ENCODE assay signal across 21 mouse cellular contexts in genomic region chr12:79798488-79798887, GRCm38 (mm10).
DNase-seq lines count a peak whose midpoint lies in the region; ATAC-seq and TF ChIP-seq lines count a peak whose summit lies in the region.
"Had no signal": no experiment of that assay in that cellular context is flagged by ENCODE, and none has a peak within 500 bp of the region (broad histone marks: within the 10 kb centered on the region; RNA-seq: fewer than 3 reads in every experiment).

No protein-coding gene starts in this region.

- H3K4me3 ChIP-seq in midbrain, embryonic 10.5 days = no peak overlapping the region
- H3K4me3 ChIP-seq in midbrain, embryonic 14.5 days (replicated peaks; ENCODE audit: low read depth, low read length) = no peak overlapping the region
- H3K4me3 ChIP-seq in liver, embryonic 13.5 days (replicated peaks) = no peak overlapping the region
- no peak overlapping the region for H3K4me3 ChIP-seq in liver, postnatal 0 days (ENCODE audit: low read depth, low read length)
- H3K4me3 ChIP-seq: embryonic facial prominence, embryonic 12.5 days; forebrain, embryonic 12.5 days; heart, adult 2 months; heart, embryonic 15.5 days; hindbrain, embryonic 15.5 days had no signal

- intact Hi-C loops in left cerebral cortex, postnatal 36 days (cut with DNase I) = no loop called here

- no peak overlapping the region for H3K4me2 ChIP-seq in midbrain, embryonic 14.5 days (ENCODE audit: low read length)
- H3K4me2 ChIP-seq in liver, embryonic 13.5 days = no peak overlapping the region
- no peak overlapping the region for H3K4me2 ChIP-seq in liver, postnatal 0 days (ENCODE audit: low read depth, low read length)
- H3K4me2 ChIP-seq: embryonic facial prominence, embryonic 12.5 days; forebrain, embryonic 12.5 days; heart, embryonic 11.5 days; heart, embryonic 15.5 days; hindbrain, embryonic 15.5 days had no signal

- H3K9ac ChIP-seq in midbrain, embryonic 14.5 days (replicated peaks; ENCODE audit: low read length) = no peak overlapping the region
- H3K9ac ChIP-seq in liver, embryonic 13.5 days = no peak overlapping the region
- no peak overlapping the region for H3K9ac ChIP-seq in liver, postnatal 0 days (replicated peaks)
- H3K9ac ChIP-seq: embryonic facial prominence, embryonic 12.5 days; forebrain, embryonic 12.5 days; forebrain, postnatal 0 days; heart, embryonic 15.5 days; hindbrain, embryonic 15.5 days had no signal

- WGBS in midbrain, embryonic 10.5 days = 90% methylated on average over 3 of the region's 3 CpGs
- 86% methylated on average over 3 of the region's 3 CpGs for WGBS in midbrain, embryonic 14.5 days
- WGBS in liver, embryonic 13.5 days (ENCODE audit: insufficient replicate concordance) = 73% methylated on average over 3 of the region's 3 CpGs
- 76% methylated on average over 3 of the region's 3 CpGs for WGBS in liver, postnatal 0 days (ENCODE audit: insufficient replicate concordance)

- peak overlapping the region; percentile 23; the same call in 1 of the 2 replicates for H3K27ac ChIP-seq in midbrain, embryonic 10.5 days (replicated peaks)
- no peak overlapping the region for H3K27ac ChIP-seq in midbrain, embryonic 14.5 days (replicated peaks; ENCODE audit: low read depth, low read length)
- peak overlapping the region; percentile 72 for H3K27ac ChIP-seq in liver, embryonic 13.5 days
- H3K27ac ChIP-seq in liver, postnatal 0 days (ENCODE audit: low read depth) = peak overlapping the region; percentile 82
- H3K27ac ChIP-seq: embryonic facial prominence, embryonic 12.5 days; forebrain, embryonic 12.5 days; heart, adult 2 months; heart, embryonic 15.5 days; hindbrain, embryonic 15.5 days had no signal

- ATAC-seq in midbrain, embryonic 14.5 days (ENCODE audit: low FRiP score, low TSS enrichment) = no peak
- ATAC-seq in liver, embryonic 13.5 days (ENCODE audit: low read depth) = no peak
- peak; percentile 54; the same call in 1 of the 2 replicates for ATAC-seq in liver, postnatal 0 days
- ATAC-seq: forebrain, postnatal 0 days had no signal

- no peak for DNase-seq in midbrain, embryonic 10.5 days (ENCODE audit: low spot score)
- no peak for DNase-seq in midbrain, embryonic 14.5 days
- peak; percentile 31 for DNase-seq in induced T-regulatory cell, adult 2 months (ENCODE audit: low read depth)
- no peak for DNase-seq in liver, embryonic 13.5 days
- no peak for DNase-seq in liver, postnatal 0 days
- no peak for DNase-seq in left cerebral cortex, postnatal 36 days (ENCODE audit: low spot score in 2 of 2)
- no peak for DNase-seq in kidney, postnatal 10 days
- DNase-seq in right cerebral cortex, postnatal 36 days (ENCODE audit: low spot score in 2 of 2) = no peak
- DNase-seq: adrenal gland, postnatal 25 days; cerebellum, adult 2 months; cerebellum, postnatal 10 days; embryo, embryonic 11 days; forebrain, postnatal 0 days; gastrocnemius, postnatal 14 days; heart, adult 2 months; heart, postnatal 14 days had no signal

- no peak for TF ChIP-seq EP300 in liver, postnatal 0 days (IDR thresholded peaks at IDR 0.05; ENCODE audit: low read depth)

- no peak for TF ChIP-seq CTCF in liver, postnatal 0 days (IDR thresholded peaks at IDR 0.05; ENCODE audit: low read depth)

- no peaks in the 10 kb centered on the region for H3K36me3 ChIP-seq in midbrain, embryonic 10.5 days
- no peaks in the 10 kb centered on the region for H3K36me3 ChIP-seq in midbrain, embryonic 14.5 days (ENCODE audit: control insufficient read depth, insufficient read depth, low read length)
- H3K36me3 ChIP-seq in liver, embryonic 13.5 days = no peaks in the 10 kb centered on the region
- H3K36me3 ChIP-seq in liver, postnatal 0 days (replicated peaks; ENCODE audit: insufficient read depth, low read length) = no peaks in the 10 kb centered on the region
- H3K36me3 ChIP-seq: embryonic facial prominence, embryonic 12.5 days; forebrain, embryonic 12.5 days; heart, embryonic 15.5 days; hindbrain, embryonic 15.5 days had no signal

- H3K27me3 ChIP-seq in midbrain, embryonic 10.5 days (ENCODE audit: low read depth, poor library complexity, severe bottlenecking) = peaks cover 32% of the 10 kb centered on the region
- no peaks in the 10 kb centered on the region for H3K27me3 ChIP-seq in midbrain, embryonic 14.5 days (ENCODE audit: control insufficient read depth, insufficient read depth, low read length)
- H3K27me3 ChIP-seq in liver, embryonic 13.5 days = no peaks in the 10 kb centered on the region
- H3K27me3 ChIP-seq in liver, postnatal 0 days (ENCODE audit: insufficient read depth, low read length) = no peaks in the 10 kb centered on the region
- H3K27me3 ChIP-seq: embryonic facial prominence, embryonic 12.5 days; heart, embryonic 15.5 days; hindbrain, embryonic 15.5 days had no signal

- H3K9me3 ChIP-seq in midbrain, embryonic 10.5 days (replicated peaks) = no peaks in the 10 kb centered on the region
- no peaks in the 10 kb centered on the region for H3K9me3 ChIP-seq in midbrain, embryonic 14.5 days (ENCODE audit: control insufficient read depth, low read length)
- H3K9me3 ChIP-seq in liver, embryonic 13.5 days (replicated peaks) = no peaks in the 10 kb centered on the region
- no peaks in the 10 kb centered on the region for H3K9me3 ChIP-seq in liver, postnatal 0 days (ENCODE audit: low read length)
- H3K9me3 ChIP-seq: embryonic facial prominence, embryonic 12.5 days; forebrain, embryonic 12.5 days; heart, embryonic 15.5 days; hindbrain, embryonic 15.5 days had no signal

- H3K4me1 ChIP-seq in midbrain, embryonic 10.5 days = peaks cover 33% of the 10 kb centered on the region
- H3K4me1 ChIP-seq in midbrain, embryonic 14.5 days (ENCODE audit: control insufficient read depth, insufficient read depth, low read length) = no peaks in the 10 kb centered on the region
- H3K4me1 ChIP-seq in liver, embryonic 13.5 days (replicated peaks) = peaks cover 12% of the 10 kb centered on the region; the same call in 1 of the 2 replicates
- peaks cover 13% of the 10 kb centered on the region for H3K4me1 ChIP-seq in liver, postnatal 0 days (ENCODE audit: insufficient read depth)
- H3K4me1 ChIP-seq: hindbrain, embryonic 15.5 days had no signal
